Mouse (Mus musculus): ENCODE data around the gene Slc38a1.
A peak's percentile ranks its signal among the peaks of the same experiment; 100 is the strongest.

Gene Slc38a1

DNA sequence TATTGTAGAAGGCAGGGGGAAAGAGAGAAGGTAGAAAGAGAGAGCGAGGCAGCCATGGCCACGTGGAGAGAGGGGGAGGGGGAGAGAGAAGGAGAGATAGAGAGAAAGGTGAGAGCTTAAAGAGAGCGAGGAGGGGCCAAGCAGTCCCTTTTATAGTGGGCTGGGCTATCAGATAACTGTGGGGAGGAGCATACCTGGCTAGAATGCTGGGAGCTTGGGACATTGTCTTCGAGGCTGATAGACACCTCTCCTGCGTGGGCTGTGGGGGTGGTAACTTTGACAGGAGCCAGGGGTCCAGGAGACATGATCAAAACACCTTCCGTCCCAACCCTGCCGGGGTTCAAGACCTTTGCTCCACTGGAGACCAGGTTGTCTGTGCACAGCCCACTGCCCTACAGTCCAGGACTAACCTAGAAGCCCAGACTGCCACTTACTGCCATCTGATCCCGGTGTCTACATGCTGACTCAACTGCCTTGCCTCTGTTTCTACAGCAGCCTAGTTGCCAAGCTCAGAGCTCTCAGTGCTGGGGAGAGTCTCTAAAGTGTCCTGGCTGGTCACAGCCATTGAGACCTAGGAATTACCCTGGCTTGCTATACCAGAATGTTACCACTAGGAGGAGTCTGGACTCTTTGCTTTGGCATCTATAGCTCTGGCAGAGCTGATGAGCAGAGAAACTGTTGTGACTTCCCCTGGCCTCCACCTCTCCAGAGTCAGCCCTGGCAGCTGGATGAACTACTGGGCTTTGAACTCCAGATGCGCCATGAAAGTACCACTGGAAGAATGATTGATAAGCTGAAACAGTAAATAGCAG is 90.9 kb downstream of the Slc38a1 start:
- DNase-seq, result peak; percentile 72 to 77

DNA sequence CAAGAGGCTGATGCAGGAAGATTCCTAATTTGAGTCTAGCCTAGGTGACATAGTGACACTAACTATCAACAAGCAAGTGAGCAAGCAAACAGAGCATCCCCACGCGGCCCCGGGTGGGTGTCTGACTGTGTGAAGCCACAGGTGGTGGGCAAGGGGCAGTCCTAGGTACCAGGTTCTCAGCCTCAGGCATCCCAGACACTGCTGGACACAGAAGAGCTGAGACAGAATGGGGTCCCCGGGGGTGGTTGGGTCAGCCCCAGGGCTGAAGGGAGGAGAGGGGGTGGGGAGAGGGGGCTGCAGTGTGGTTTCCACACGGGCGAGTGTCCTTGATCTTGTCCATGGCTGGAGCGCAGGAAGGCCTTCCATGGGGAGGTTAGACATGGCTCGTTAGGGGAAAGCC is 91.6 kb downstream of the Slc38a1 start:
- DNase-seq, result no peak

DNA sequence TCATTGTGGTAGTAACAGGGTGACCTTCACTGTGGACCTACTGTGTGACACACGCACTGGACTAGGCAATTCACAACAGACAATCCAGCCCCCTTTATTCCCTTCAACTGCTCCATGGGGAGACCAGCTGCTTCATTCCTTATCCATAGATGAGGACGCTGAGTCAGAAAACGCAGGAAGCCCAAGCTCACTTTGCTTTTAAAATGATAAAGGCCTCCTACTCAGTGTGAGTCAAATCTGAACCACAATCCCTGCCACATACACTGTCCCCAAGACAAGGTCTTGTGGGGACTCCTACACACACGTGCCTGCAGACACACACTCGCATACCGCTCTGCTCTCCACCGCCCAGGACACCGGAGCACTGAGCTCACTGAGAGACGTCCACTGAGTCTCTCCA is 94.3 kb downstream of the Slc38a1 start:
- DNase-seq, result no peak

DNA sequence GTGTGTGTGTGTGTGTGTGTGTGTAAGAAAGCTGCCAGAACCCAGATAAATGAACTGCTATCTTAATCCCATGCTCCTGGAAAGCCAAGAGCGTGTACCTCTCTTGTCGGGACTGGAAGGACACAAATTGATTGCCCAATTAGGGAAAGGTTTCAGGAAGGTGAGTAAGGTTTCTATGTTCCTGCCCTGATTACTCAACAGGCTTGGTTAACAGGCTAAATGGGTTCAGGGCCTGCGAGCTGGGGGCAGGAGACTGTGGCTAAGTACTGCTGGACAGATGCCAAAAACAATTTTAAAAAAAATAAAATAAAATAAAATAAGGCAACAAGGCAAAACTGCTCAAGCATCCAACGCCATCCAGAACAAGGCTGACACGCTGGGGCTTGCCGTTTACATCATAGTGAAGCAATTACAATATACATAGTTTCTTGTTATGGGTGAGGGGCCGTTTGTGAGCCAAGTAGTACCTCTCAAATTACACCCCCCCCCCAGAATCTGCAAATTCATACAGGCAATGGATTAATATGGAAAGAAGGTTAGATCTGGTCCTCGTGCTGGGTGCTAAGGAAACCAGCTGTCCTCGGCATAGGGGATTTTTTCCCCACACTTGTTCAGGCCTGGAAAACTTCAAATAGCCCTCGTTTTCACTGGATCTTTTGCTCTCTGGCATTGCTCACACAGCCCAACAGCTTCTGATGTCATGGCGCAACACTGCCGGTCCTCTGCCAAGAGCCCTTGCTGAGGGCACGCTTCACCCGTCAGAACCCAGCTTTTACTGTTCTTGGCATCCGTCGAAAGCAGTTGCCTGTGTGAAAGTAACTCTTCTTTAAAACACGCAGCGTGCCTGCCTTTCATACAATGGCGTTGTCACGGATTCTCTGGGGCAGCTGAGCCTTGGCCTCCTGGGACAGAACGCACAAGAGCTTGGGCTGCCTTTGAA is 95.2 kb downstream of the Slc38a1 start:
- DNase-seq, result no peak

DNA sequence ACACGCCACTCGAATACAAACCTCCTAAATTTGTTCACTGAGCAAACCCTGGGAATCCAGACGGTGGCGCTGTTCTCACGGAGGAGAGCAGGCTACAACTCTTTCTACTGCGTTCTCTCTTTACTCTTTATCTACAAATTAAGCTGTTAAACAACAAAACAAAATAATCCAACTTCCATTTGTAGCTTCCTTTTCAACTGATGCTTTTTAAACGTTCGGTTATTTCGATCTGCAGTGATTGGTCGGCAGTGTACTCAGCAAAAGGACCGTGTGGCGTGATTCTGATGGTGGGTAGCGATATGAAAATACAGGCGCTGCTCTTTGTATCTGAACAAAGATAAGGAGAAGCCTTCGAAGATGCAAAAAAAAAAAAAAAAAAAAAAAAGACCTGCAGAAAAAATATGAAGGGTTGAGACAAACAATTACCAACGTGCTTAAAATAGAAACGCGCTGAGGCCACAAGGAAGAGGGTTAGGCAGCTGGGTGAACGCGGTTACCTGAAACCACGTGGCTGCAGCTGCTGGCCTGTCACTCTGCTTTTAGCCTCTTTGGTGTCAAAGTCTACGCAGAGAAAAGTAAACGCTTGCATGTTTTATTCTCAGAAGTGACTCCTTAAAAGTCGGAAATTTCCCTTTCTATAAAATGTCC is 99.4 kb downstream of the Slc38a1 start:
- DNase-seq, result peak; percentile 69 to 72

DNA sequence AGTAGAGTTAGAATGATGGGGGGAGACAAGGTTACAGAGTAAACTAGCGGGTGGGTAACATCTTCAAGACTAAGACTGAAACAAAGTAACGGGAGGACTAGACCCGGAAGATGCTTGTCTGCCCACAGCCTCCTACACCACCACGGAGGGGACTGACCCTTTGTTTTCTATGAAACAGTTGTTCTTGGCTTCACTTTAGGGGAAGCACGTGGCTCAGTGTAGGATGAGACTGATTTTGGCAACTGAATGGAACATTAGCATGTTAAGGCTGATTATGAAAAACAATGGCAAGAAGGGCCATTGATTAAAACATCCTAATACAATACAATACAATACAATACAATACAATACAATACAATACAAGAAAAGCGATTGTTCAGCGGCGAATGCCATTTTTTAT is 100.6 kb downstream of the Slc38a1 start:
- DNase-seq, result no peak

DNA sequence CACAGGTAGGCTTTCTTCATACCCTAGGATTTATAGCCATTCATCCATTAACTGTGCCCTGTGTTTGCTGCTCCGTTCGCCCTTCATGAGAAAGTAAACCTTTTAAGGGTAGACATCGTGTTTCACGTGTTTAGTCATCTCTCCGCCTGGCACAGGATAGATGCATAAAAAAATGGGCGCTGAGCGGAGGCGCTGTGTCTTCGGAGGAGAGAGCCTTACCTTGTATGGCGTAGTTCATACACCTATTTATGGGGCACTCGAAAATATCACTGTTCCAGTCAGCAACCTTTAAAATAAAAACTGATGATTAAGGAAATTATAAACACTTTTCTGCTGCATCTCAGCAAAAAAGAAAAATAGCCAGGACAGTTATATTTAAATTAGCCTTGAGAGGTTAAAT is 105.4 kb downstream of the Slc38a1 start:
- DNase-seq, result no peak

DNA sequence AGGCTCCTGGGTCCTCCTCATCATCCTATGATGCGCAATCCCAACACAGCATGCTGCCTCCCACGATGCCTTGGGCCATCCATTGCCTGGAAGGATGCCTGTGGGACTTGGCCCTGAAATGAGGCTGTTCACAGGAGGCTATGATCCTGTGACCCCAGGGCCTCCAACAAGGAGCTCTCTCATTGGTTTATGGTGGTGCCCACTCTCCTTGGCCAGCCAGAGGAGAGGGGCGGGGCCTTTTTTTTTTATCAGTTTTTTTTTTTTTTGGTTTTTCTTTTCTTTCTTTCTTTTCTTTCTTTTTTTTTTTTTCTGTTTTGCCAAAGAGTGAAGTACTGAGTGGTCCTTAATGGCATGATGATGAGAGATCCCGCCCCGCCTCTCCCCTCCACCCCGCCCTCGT is 106.3 kb downstream of the Slc38a1 start:
- DNase-seq, result no peak

DNA sequence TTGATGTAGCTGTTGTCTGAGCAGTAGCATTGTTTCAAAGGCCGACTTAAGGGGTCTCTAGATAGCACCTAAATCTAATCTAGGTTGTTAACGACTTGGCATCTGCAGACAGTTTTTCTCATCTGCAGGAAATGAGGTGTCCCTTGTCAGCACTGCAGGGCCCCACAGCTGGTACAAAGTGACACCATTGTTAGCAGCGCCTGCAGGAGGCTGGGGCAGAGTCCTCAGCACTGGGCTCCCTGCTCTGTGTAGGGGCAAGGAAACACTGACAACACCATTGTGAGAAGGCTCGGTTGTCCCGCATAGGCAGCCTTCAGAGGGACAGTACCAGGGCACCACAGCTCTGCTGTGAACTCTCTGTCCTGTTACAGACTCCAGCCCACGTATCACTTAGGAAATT is 115.0 kb downstream of the Slc38a1 start:
- no peak for DNase-seq

DNA sequence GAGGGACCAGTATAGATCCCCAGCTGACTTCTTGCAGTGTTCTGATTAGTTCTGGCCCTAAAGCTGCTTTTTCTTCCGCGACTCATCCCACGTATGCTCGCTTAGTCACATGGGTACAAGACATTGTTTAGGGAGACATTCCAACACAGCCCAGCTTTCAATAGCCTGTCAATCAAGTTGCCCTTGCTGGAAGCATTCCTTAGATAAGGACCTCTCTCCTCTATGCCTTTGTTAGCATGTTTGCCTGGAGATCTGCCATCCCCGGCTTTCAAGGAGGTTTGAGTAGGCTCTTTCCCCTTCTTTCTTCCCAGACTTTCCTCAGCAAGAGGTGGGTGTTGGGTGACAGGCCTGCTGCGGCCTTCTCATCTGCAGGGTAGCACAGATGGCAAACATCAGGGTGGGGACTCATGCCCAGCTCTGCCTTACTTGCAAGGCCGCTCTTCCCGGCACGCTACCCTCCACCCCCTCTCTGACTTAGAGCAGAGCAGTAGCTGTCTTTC is 118.4 kb downstream of the Slc38a1 start:
- no peak for DNase-seq

Data from B cell, adult 2 months (primary cell).